28 mouse cellular contexts compared by ENCODE assay signal in genomic region chr15:101005717-101006116, GRCm38 (mm10). TPM values are rescaled to one million over a fixed set of nuclear protein-coding genes. Genes with fewer than 3 reads are reported as not detected.
DNase-seq lines count a peak whose midpoint lies in the region; ATAC-seq and TF ChIP-seq lines count a peak whose summit lies in the region.
"Had no signal": no experiment of that assay in that cellular context is flagged by ENCODE, and none has a peak within 500 bp of the region (broad histone marks: within the 10 kb centered on the region; RNA-seq: fewer than 3 reads in every experiment).

No protein-coding gene starts in this region.

- H3K36me3 ChIP-seq in hindbrain, embryonic 13.5 days, result peaks cover 34% of the 10 kb centered on the region
- H3K36me3 ChIP-seq in hindbrain, embryonic 16.5 days (ENCODE audit: control insufficient read depth, insufficient read depth, low read length), result no peaks in the 10 kb centered on the region; the same call in 1 of the 2 replicates
- H3K36me3 ChIP-seq: forebrain, embryonic 10.5 days; G1E; limb, embryonic 13.5 days; liver, embryonic 13.5 days; lung, embryonic 15.5 days had no signal

- no peak overlapping the region for H3K4me3 ChIP-seq in layer of hippocampus, adult 2 months
- H3K4me3 ChIP-seq in hindbrain, embryonic 13.5 days, result no peak overlapping the region
- H3K4me3 ChIP-seq in hindbrain, embryonic 16.5 days (ENCODE audit: low read length), result no peak overlapping the region

- H3K9me3 ChIP-seq in hindbrain, embryonic 13.5 days, result no peaks in the 10 kb centered on the region
- no peaks in the 10 kb centered on the region for H3K9me3 ChIP-seq in hindbrain, embryonic 16.5 days (ENCODE audit: control insufficient read depth, low read length)
- H3K9me3 ChIP-seq: forebrain, embryonic 10.5 days; limb, embryonic 13.5 days; liver, embryonic 13.5 days; lung, embryonic 15.5 days; midbrain, embryonic 12.5 days; neural tube, embryonic 13.5 days had no signal

- peaks cover 7% of the 10 kb centered on the region; the same call in 1 of the 2 replicates for H3K4me1 ChIP-seq in hindbrain, embryonic 13.5 days (replicated peaks)
- peaks cover 4% of the 10 kb centered on the region; the same call in 1 of the 2 replicates for H3K4me1 ChIP-seq in hindbrain, embryonic 16.5 days (ENCODE audit: control insufficient read depth, insufficient read depth, low read depth, low read length)
- H3K4me1 ChIP-seq: liver, embryonic 13.5 days had no signal

- H3K27ac ChIP-seq in layer of hippocampus, adult 2 months, result peak overlapping the region; percentile 44
- no peak overlapping the region for H3K27ac ChIP-seq in hindbrain, embryonic 13.5 days
- no peak overlapping the region for H3K27ac ChIP-seq in hindbrain, embryonic 16.5 days (ENCODE audit: low read depth, low read length)
- H3K27ac ChIP-seq: heart, adult 2 months; limb, embryonic 13.5 days; liver, embryonic 13.5 days; lung, embryonic 15.5 days; macrophage; midbrain, embryonic 12.5 days; neural tube, embryonic 13.5 days had no signal

- no peak for TF ChIP-seq CTCF in layer of hippocampus, adult 2 months (conservative IDR thresholded peaks at IDR 0.05)

- H3K27me3 ChIP-seq in hindbrain, embryonic 13.5 days, result no peaks in the 10 kb centered on the region
- no peaks in the 10 kb centered on the region for H3K27me3 ChIP-seq in hindbrain, embryonic 16.5 days (replicated peaks; ENCODE audit: control insufficient read depth, insufficient read depth, low read length)
- H3K27me3 ChIP-seq: limb, embryonic 13.5 days had no signal

- 79% methylated on average over 8 of the region's 8 CpGs for WGBS in hindbrain, embryonic 13.5 days
- WGBS in hindbrain, embryonic 16.5 days, result 77% methylated on average over 8 of the region's 8 CpGs

- intact Hi-C loops in left cerebral cortex, postnatal 14 days (cut with DNase I), result no loop called here

- ATAC-seq in hindbrain, embryonic 13.5 days (ENCODE audit: low FRiP score), result no peak
- no peak for ATAC-seq in hindbrain, embryonic 16.5 days
- ATAC-seq: activated CD4-positive, CD25-positive, alpha-beta regulatory T cell, adult 4 months; forebrain, postnatal 0 days; inflammation-experienced regulatory T-cells, adult 6 months had no signal

- H3K9ac ChIP-seq in hindbrain, embryonic 13.5 days, result no peak overlapping the region
- H3K9ac ChIP-seq in hindbrain, embryonic 16.5 days (ENCODE audit: low read depth, low read length), result no peak overlapping the region
- H3K9ac ChIP-seq: forebrain, postnatal 0 days; liver, embryonic 13.5 days had no signal

- no peak overlapping the region for H3K4me2 ChIP-seq in hindbrain, embryonic 13.5 days
- H3K4me2 ChIP-seq in hindbrain, embryonic 16.5 days (ENCODE audit: low read length), result no peak overlapping the region

- peak in 1 of 2 experiments; percentile 64 for DNase-seq in layer of hippocampus, adult 2 months (ENCODE audit: low spot score in 2 of 2)
- DNase-seq in layer of hippocampus, postnatal 10 days (ENCODE audit: low spot score in 2 of 2), result no peak
- DNase-seq in frontal cortex, adult 2 months (ENCODE audit: extremely low spot score in 1 of 2, low spot score in 1 of 2), result peak; percentile 78 to 88
- DNase-seq in left cerebral cortex, postnatal 14 days (ENCODE audit: low spot score in 2 of 2), result peak; percentile 65 to 77
- peak; percentile 75 to 83 for DNase-seq in right cerebral cortex, postnatal 36 days (ENCODE audit: low spot score in 2 of 2)
- DNase-seq: adrenal gland, postnatal 14 days; cerebellum, adult 11 months; forebrain, postnatal 0 days; gastrocnemius, postnatal 14 days; heart, adult 2 months; kidney, adult 2 months; kidney, postnatal 10 days; liver, embryonic 13.5 days; thymus, postnatal 25 days had no signal

RNA-seq across cellular contexts. Expression of gene Gm47841, which starts 41.5 kb away (rescaled TPM):
- total RNA-seq in layer of hippocampus, adult 2 months (2021), result not detected
- not detected for total RNA-seq in layer of hippocampus, postnatal 10 days (2021)
- polyA plus RNA-seq in frontal cortex, adult 2 months (2012; rRNA removed), result not detected in 2 replicates
- total RNA-seq in left cerebral cortex, postnatal 14 days (2021), result not detected
- not detected in 2 replicates for polyA plus RNA-seq in hindbrain, embryonic 13.5 days (2015; fragmentation: Nextera tagmentation; extraction: Ambion mirVana)
- not detected in 2 replicates for polyA plus RNA-seq in hindbrain, embryonic 16.5 days (2015; fragmentation: Nextera tagmentation; extraction: Ambion mirVana)
- total RNA-seq: adrenal gland, postnatal 14 days; forebrain, postnatal 0 days; G1E; gastrocnemius, postnatal 14 days; heart, adult 2 months; hematopoietic stem cell, adult 5-6 weeks had no signal
- polyA plus RNA-seq: activated CD4-positive, CD25-positive, alpha-beta regulatory T cell, adult 4 months; forebrain, embryonic 10.5 days; forebrain, postnatal 0 days; G1E; heart, adult 2 months; heart, embryonic 14.5 days; inflammation-experienced regulatory T-cells, adult 6 months; kidney, adult 2 months; limb, embryonic 13.5 days; liver, embryonic 13.5 days; macrophage; midbrain, embryonic 12.5 days; neural tube, embryonic 13.5 days; small intestine, adult 2 months had no signal

Comparison
In these comparisons a context has a peak if more than half of its experiments do, and no peak if none do; other contexts are left out.
1. DNase-seq: peak in frontal cortex, adult 2 months (2 of 2), left cerebral cortex, postnatal 14 days (2 of 2) and right cerebral cortex, postnatal 36 days (2 of 2); none in layer of hippocampus, postnatal 10 days (0 of 2).